ENCODE assay signal across 8 mouse cellular contexts in genomic region chr10:82666436-82667234, GRCm38 (mm10). TPM values are rescaled to one million over a fixed set of nuclear protein-coding genes. Genes with fewer than 3 reads are reported as not detected.
DNase-seq lines count a peak whose midpoint lies in the region.

No protein-coding gene starts in this region.

- no peaks in the 10 kb centered on the region for H3K36me3 ChIP-seq in megakaryocyte, embryonic 14.5 days (replicated peaks; ENCODE audit: low read length)

- peak overlapping the region; percentile 88 for H3K4me3 ChIP-seq in megakaryocyte, embryonic 14.5 days (replicated peaks)

- peak; percentile 82 to 93 for DNase-seq in adrenal gland, adult (ENCODE audit: inconsistent age in 2 of 2, low spot score in 1 of 2)
- peak; percentile 94 for DNase-seq in embryo, embryonic 10.5 days (ENCODE audit: low spot score)
- peak; percentile 87 for DNase-seq in gastrocnemius, postnatal 14 days
- peak; percentile 83 for DNase-seq in induced T-regulatory cell, adult 2 months (ENCODE audit: low read depth)
- peak; percentile 78 to 88 for DNase-seq in left cerebral cortex, adult 8-10 months (ENCODE audit: low spot score in 2 of 2)
- peak; percentile 93 to 97 for DNase-seq in right cerebral cortex, adult 2 months (ENCODE audit: low spot score in 2 of 2)
- peak; percentile 43 for DNase-seq in urinary bladder, postnatal 10 days (ENCODE audit: low spot score)

- intact Hi-C loops in gastrocnemius, postnatal 14 days (cut with DNase I; ENCODE audit: low total_unique reads): loop anchor here (10.0 kb wide), 1 partner anchor 78 kb away; no protein-coding TSS in a partner anchor

- H3K9me3 ChIP-seq in megakaryocyte, embryonic 14.5 days: no peaks in the 10 kb centered on the region

- H3K27me3 ChIP-seq in megakaryocyte, embryonic 14.5 days (replicated peaks): peaks cover 1% of the 10 kb centered on the region

- peaks cover 39% of the 10 kb centered on the region for H3K4me1 ChIP-seq in megakaryocyte, embryonic 14.5 days

RNA-seq across cellular contexts. Expression of gene Glt8d2, which starts 23.8 kb away (rescaled TPM):
- 1 to 10 TPM; 5.4 to 6.3 TPM for total RNA-seq in gastrocnemius, postnatal 14 days (2021)
- 10 to 100 TPM; 12.5 to 21.1 (median 14.4) TPM for total RNA-seq in left cerebral cortex, adult 8-10 months (2022)
- not detected in 2 replicates for polyA plus RNA-seq in megakaryocyte, embryonic 14.5 days (2012; ENCODE audit: insufficient read depth, low replicate concordance)

RNA-seq across cellular contexts. Expression of gene Hcfc2, which starts 29.3 kb away (rescaled TPM):
- total RNA-seq in gastrocnemius, postnatal 14 days (2021): 10 to 100 TPM; 18.5 to 21.3 TPM
- total RNA-seq in left cerebral cortex, adult 8-10 months (2022): 10 to 100 TPM; 39.2 to 48.2 (median 41.7) TPM
- polyA plus RNA-seq in megakaryocyte, embryonic 14.5 days (2012; ENCODE audit: insufficient read depth, low replicate concordance): 1.9 and 2.9 TPM in 2 replicates

RNA-seq across cellular contexts. Expression of gene Tdg, which starts 37.0 kb away (rescaled TPM):
- 10 to 100 TPM; 16.2 to 18.8 TPM for total RNA-seq in gastrocnemius, postnatal 14 days (2021)
- 10 to 100 TPM; 36.7 to 43.9 (median 38.7) TPM for total RNA-seq in left cerebral cortex, adult 8-10 months (2022)
- 1.4 and 4.4 TPM in 2 replicates for polyA plus RNA-seq in megakaryocyte, embryonic 14.5 days (2012; ENCODE audit: insufficient read depth, low replicate concordance)

RNA-seq across cellular contexts. Expression of gene 1190007I07Rik, which starts 43.6 kb away (rescaled TPM):
- 10 to 100 TPM; 24.4 to 26.3 TPM for total RNA-seq in gastrocnemius, postnatal 14 days (2021)
- 10 to 100 TPM; 18.0 to 22.9 (median 20.7) TPM for total RNA-seq in left cerebral cortex, adult 8-10 months (2022)
- 39.6 and 51.9 TPM in 2 replicates for polyA plus RNA-seq in megakaryocyte, embryonic 14.5 days (2012; ENCODE audit: insufficient read depth, low replicate concordance)

Comparison
In these comparisons a context has a peak if more than half of its experiments do, and no peak if none do; other contexts are left out.
1. Peak in every context shown above with its lines: DNase-seq and H3K4me3 ChIP-seq.
2. DNase-seq: peak in every context shown above with its lines; median percentile 95 in right cerebral cortex, adult 2 months; 94 in embryo, embryonic 10.5 days; 88 in adrenal gland, adult; 87 in gastrocnemius, postnatal 14 days; 83 in induced T-regulatory cell, adult 2 months; 83 in left cerebral cortex, adult 8-10 months; 43 in urinary bladder, postnatal 10 days.